Mouse (Mus musculus) urinary bladder, postnatal 36 days (tissue): Measurements from ENCODE around the gene Adam4.
A peak's percentile ranks its signal among the peaks of the same experiment; 100 is the strongest.
"Not testable (repeated sequence)": the region's sequence is repeated elsewhere in the genome, so short reads cannot be mapped to it uniquely, and the experiment has no call there.

Source experiments
- DNase-seq, 2 experiments: peaks; one replicate each; pipeline ENCODE4 v3.0.0; 2022; ENCODE audit warnings: low spot score in 2 of 2, mixed read lengths in 1 of 2

Adam4 gene

DNA sequence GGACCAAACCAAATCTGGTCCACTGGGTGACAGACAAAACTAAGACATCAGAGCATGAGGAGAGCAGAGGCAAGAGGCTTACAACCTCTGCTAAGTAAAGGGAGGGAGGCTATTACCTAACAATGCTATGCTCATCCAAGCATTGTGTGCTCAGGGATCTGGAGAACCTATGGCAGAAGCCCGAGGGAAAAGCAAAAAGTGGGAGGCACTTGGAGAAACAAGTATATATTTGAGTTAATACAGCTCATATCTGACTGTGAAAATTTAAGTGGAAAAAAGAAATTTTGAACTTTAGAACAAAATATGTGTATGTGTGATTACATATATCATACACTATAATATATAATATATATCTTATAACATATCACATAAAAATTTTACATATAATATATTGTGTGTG is at the start of gene Adam4:
Gene Adam4 (minus strand): TSS at position 101 of the 400 bp plus-strand sequence.
- no peak for DNase-seq

DNA sequence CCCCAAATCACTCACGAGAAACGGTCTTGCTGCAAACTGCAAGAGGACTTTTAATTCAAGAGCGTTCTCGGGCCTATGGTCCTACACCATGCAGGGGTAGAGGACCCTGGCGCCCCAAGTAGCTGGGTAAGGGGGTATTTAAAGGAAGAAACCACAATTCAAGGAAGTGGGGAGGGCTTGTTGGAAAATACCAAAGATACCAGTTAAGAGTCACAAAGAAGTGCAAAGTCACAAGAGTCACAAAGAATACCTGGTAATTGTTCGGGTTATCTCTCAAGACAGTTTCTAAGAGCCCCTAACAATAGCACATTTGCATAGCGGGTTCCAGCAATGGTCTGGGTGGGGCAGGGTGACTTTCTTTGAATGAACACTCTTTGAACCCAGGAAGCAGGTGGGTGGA is 37.3 kb upstream of the Adam4 start:
- DNase-seq, result not testable (repeated sequence)

GRCm38 (mm10) chr12:81438985-81439384 is 17.2 kb upstream of the Adam4 start:
- not testable (repeated sequence) for DNase-seq

DNA sequence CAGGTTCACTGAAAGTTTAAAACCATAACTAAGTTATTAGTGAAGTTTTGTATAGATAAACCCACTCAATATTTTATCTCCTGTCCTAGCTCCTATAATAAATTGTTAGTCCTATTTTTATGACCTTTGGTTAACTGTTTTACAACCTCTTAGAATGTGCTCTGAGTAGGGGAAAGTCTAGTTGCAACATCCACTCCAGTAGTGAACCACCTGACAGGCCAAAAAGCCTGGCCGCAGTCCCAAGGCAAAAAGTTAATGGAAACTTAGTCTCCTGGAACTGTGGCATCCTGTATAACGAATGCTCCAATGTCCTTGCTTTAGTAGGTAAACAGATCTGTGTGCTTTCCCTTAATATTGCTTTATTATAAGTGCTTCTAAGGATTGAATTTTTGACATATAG is 13.0 kb upstream of the Adam4 start:
- DNase-seq, result peak in 1 of 2 experiments; percentile 22

DNA sequence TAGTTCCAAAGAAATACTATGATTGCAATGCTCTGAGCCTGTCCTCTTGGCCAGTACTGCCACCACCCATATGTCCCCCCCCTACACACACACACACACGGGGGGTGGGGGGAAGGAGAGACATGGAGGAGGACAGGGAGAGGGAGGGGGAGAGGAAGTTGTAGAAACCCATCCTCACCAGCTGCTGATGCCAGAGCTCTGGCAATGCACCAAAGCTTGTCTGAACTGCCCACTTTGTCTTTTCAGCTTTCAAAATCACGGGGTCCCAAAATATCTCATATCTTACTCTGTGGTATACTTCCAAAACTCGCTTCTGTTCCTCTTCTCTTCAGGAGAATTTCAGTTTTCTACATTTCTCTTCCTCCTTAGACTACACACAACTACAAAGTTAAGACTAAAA is 8.5 kb downstream of the Adam4 start:
- DNase-seq, result no peak

DNA sequence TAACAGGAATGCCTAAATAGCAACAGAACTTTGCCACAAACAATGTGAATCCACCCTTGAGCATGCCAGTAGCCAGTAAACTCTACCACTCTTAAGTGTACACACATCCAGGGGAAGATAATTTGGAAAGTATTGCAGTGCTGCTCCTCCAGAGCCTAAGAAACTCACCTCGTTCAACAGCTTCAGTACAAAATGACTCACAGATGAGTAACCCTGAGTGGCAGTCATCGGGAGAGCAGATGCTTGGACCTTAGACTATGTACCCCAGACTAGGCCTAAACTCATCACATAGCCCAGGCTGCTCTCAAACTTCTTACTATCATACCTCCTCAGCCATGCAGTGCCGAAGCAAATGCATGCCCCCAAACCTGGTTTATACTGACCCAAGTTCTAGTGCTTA is 12.8 kb downstream of the Adam4 start:
- no peak for DNase-seq

DNA sequence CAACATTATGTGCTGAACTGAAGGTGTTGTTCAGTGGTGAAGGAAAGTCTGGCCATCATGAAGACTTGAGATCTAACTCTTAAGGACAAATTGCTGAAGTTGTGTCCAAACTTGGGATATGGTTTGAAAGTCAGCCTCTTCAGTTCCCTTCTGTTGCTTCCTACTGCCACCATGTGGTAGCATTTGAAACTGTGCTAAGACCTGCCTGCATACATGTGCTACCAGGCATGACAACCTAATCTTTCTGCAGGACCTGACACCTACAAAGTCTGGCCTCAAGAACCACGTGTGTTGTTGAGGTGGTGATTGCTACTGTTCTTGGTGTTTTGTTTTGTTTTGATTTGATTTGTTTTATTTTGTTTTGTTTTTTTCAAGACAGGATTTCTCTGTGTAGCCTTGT is 19.6 kb downstream of the Adam4 start:
- DNase-seq, result peak; percentile 30 to 32

- DNase-seq, result not testable (repeated sequence)
Measured at GRCm38 (mm10) chr12:81379364-81379763, 42.4 kb downstream of the Adam4 start, which contains the start of gene Gm4787. Gm4787 (minus strand) TSS chr12:81379464.
